12 mouse cellular contexts compared by ENCODE assay signal in the genomic region with DNA sequence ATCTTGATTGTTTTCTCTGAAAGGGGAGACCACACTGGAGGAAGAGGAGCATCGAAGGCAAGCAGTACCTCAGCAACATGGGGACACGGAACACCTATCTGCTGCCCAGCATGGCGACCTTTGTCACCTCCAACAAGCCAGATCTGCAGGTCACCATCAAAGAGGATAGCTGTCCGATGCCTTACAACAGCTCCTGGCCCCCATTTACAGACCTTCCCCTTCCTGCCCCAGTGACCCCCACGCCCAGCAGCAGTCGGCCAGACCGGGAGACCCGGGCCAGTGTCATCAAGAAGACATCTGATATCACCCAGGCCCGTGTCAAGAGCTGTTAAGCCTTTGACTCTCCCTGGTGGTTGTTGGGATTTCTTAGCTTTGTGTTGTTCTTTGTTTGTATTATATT.
DNase-seq lines count a peak whose midpoint lies in the region; ATAC-seq and TF ChIP-seq lines count a peak whose summit lies in the region.
"Had no signal": no experiment of that assay in that cellular context is flagged by ENCODE, and none has a peak within 500 bp of the region (broad histone marks: within the 10 kb centered on the region; RNA-seq: fewer than 3 reads in every experiment).

No protein-coding gene starts in this region.

- H3K4me2 ChIP-seq in heart, embryonic 11.5 days, result no peak overlapping the region
- no peak overlapping the region for H3K4me2 ChIP-seq in heart, embryonic 16.5 days (ENCODE audit: low read depth, low read length)
- H3K4me2 ChIP-seq: embryonic facial prominence, embryonic 13.5 days had no signal

- H3K36me3 ChIP-seq in heart, embryonic 11.5 days (ENCODE audit: control insufficient read depth, insufficient read depth, low read length), result peaks cover 7% of the 10 kb centered on the region
- H3K36me3 ChIP-seq in liver, adult 2 months (ENCODE audit: control insufficient read depth, insufficient read depth, low read length), result peaks cover 15% of the 10 kb centered on the region
- H3K36me3 ChIP-seq in heart, embryonic 16.5 days (ENCODE audit: control insufficient read depth, insufficient read depth), result peaks cover 11% of the 10 kb centered on the region; the same call in 1 of the 2 replicates
- peaks cover 26% of the 10 kb centered on the region for H3K36me3 ChIP-seq in small intestine, adult 2 months (ENCODE audit: control insufficient read depth, insufficient read depth, low read length)

- no peak for TF ChIP-seq POLR2A in liver, adult 2 months (IDR thresholded peaks at IDR 0.05; ENCODE audit: extremely low read depth, insufficient read depth, low read length)
- TF ChIP-seq POLR2A in small intestine, adult 2 months (IDR thresholded peaks at IDR 0.05; ENCODE audit: low read depth, low read length), result no peak

- H3K27me3 ChIP-seq in heart, embryonic 11.5 days (ENCODE audit: control insufficient read depth, insufficient read depth, low read length), result no peaks in the 10 kb centered on the region
- no peaks in the 10 kb centered on the region for H3K27me3 ChIP-seq in liver, adult 2 months (ENCODE audit: control insufficient read depth, insufficient read depth, low read length)
- no peaks in the 10 kb centered on the region for H3K27me3 ChIP-seq in heart, embryonic 16.5 days (ENCODE audit: control insufficient read depth, insufficient read depth, low read length)
- H3K27me3 ChIP-seq in small intestine, adult 2 months (ENCODE audit: control insufficient read depth, insufficient read depth, low read length), result no peaks in the 10 kb centered on the region
- H3K27me3 ChIP-seq: embryonic facial prominence, embryonic 13.5 days; Patski had no signal

- peak overlapping the region; percentile 77 for H3K27ac ChIP-seq in heart, embryonic 11.5 days (ENCODE audit: low read depth, low read length)
- H3K27ac ChIP-seq in liver, adult 2 months (replicated peaks; ENCODE audit: insufficient read depth, low read depth, low read length), result peak overlapping the region; percentile 86
- H3K27ac ChIP-seq in heart, embryonic 16.5 days (ENCODE audit: low read length), result peak overlapping the region; percentile 85
- peak overlapping the region; percentile 98 for H3K27ac ChIP-seq in small intestine, adult 2 months (ENCODE audit: insufficient read depth, low read depth, low read length)
- H3K27ac ChIP-seq: liver, embryonic 14.5 days had no signal

- TF ChIP-seq CTCF in liver, adult 2 months (IDR thresholded peaks at IDR 0.05; ENCODE audit: low read depth, low read length), result no peak
- TF ChIP-seq CTCF in small intestine, adult 2 months (IDR thresholded peaks at IDR 0.05; ENCODE audit: extremely low read depth, insufficient read length, insufficient replicate concordance, low read depth, low read length), result no peak

- DNase-seq in heart, adult 9 months (ENCODE audit: low spot score in 2 of 2), result no peak
- DNase-seq in liver, adult 2 months (ENCODE audit: extremely low read depth, low read depth, low spot score), result no peak
- DNase-seq in liver, result no peak
- DNase-seq in urinary bladder, postnatal 36 days (ENCODE audit: low spot score in 2 of 2), result no peak
- DNase-seq in spleen, postnatal 36 days (ENCODE audit: low spot score in 2 of 2), result no peak
- DNase-seq: cerebellum, adult 18-20 months had no signal

- no peaks in the 10 kb centered on the region for H3K9me3 ChIP-seq in heart, embryonic 11.5 days (replicated peaks; ENCODE audit: control insufficient read depth, low read length)
- no peaks in the 10 kb centered on the region for H3K9me3 ChIP-seq in heart, embryonic 16.5 days (replicated peaks; ENCODE audit: control insufficient read depth, low read length)
- H3K9me3 ChIP-seq: embryonic facial prominence, embryonic 13.5 days had no signal

- ATAC-seq in heart, embryonic 11.5 days (replicated peaks; ENCODE audit: insufficient number of reproducible peaks, low FRiP score, low TSS enrichment), result no peak
- no peak for ATAC-seq in heart, embryonic 16.5 days (replicated peaks; ENCODE audit: extremely low read depth, insufficient read depth, low FRiP score)
- ATAC-seq: Patski had no signal

- H3K4me3 ChIP-seq in heart, embryonic 11.5 days (ENCODE audit: low read depth, low read length), result no peak overlapping the region
- H3K4me3 ChIP-seq in liver, adult 2 months (ENCODE audit: insufficient read depth, low read depth, low read length), result no peak overlapping the region
- no peak overlapping the region for H3K4me3 ChIP-seq in heart, embryonic 16.5 days (ENCODE audit: low read length)
- no peak overlapping the region for H3K4me3 ChIP-seq in small intestine, adult 2 months (ENCODE audit: low read depth, low read length)
- H3K4me3 ChIP-seq: embryonic facial prominence, embryonic 13.5 days had no signal

- peaks cover 6% of the 10 kb centered on the region; the same call in 1 of the 2 replicates for H3K4me1 ChIP-seq in heart, embryonic 11.5 days (ENCODE audit: control insufficient read depth, insufficient read depth, low read length)
- H3K4me1 ChIP-seq in liver, adult 2 months (ENCODE audit: control insufficient read depth, insufficient read depth, low read length), result peaks cover 46% of the 10 kb centered on the region
- peaks cover 32% of the 10 kb centered on the region for H3K4me1 ChIP-seq in heart, embryonic 16.5 days (ENCODE audit: control insufficient read depth, insufficient read depth, low read length)
- H3K4me1 ChIP-seq in small intestine, adult 2 months (ENCODE audit: control insufficient read depth, insufficient read depth, insufficient read length, low read length), result peaks cover 62% of the 10 kb centered on the region

- 84% methylated on average over 9 of the region's 9 CpGs for WGBS in heart, embryonic 11.5 days (ENCODE audit: insufficient replicate concordance)
- 80% methylated on average over 9 of the region's 9 CpGs for WGBS in liver, adult 2 months
- 73% methylated on average over 9 of the region's 9 CpGs for WGBS in heart, embryonic 16.5 days
- 73% methylated on average over 9 of the region's 9 CpGs for WGBS in small intestine, adult 2 months

- peaks cover 6% of the 10 kb centered on the region; the same call in 1 of the 2 replicates for H3K79me2 ChIP-seq in liver, adult 2 months (ENCODE audit: control insufficient read depth, insufficient read depth, low read length)

- H3K9ac ChIP-seq in heart, embryonic 11.5 days (ENCODE audit: low read depth, low read length), result no peak overlapping the region
- no peak overlapping the region for H3K9ac ChIP-seq in liver, adult 2 months (ENCODE audit: low read depth, low read length)
- no peak overlapping the region for H3K9ac ChIP-seq in heart, embryonic 16.5 days (ENCODE audit: low read length)
- H3K9ac ChIP-seq: embryonic facial prominence, embryonic 13.5 days; liver, embryonic 14.5 days had no signal
